Mouse (Mus musculus) intestine, embryonic 14.5 days (tissue): ENCODE measurements at regions not wholly inside any gene's neighbourhood (a gene's known extent, or its start where the extent isn't known, plus 50 kb on each side); places are given as distances from the start of the nearest gene placed in this dataset.
"Not testable (repeated sequence)": the region's sequence is repeated elsewhere in the genome, so short reads cannot be mapped to it uniquely, and the experiment has no call there.

Experiments used
- ATAC-seq: fragments of 200-750 bp; cut with Nextera tagmentation; replicated peaks from 2 replicates; pipeline ENCODE4 v1.8.0; 2017; ENCODE audit warnings: low read depth, moderate number of reproducible peaks, moderate TSS enrichment, moderate library complexity; ENCODE audit not compliant: low FRiP score, low TSS enrichment
- DNase-seq: peaks from one replicate; pipeline ENCODE4 v3.0.0-alpha.2; 2018; ENCODE audit warnings: low spot score
- H3K27ac ChIP-seq: fragments of 300-500 bp; sonication (generic); 2 replicates; pipeline ENCODE4 v1.5.1; 2014; ENCODE audit warnings: low read depth, mild to moderate bottlenecking, control low read depth
- H3K27me3 ChIP-seq: fragments of 300-500 bp; sonication (generic); replicated peaks from 2 replicates; pipeline ENCODE4 v1.6.1; 2014; ENCODE audit warnings: low read length, control low read depth; ENCODE audit not compliant: control insufficient read depth, insufficient read depth
- H3K36me3 ChIP-seq: fragments of 300-500 bp; sonication (generic); 2 replicates; pipeline ENCODE4 v1.6.1; 2014; ENCODE audit warnings: low read length, control low read depth; ENCODE audit not compliant: control insufficient read depth, insufficient read depth
- H3K4me1 ChIP-seq: fragments of 300-500 bp; sonication (generic); replicated peaks from 2 replicates; pipeline ENCODE4 v1.6.1; 2014; ENCODE audit warnings: low read length, control low read depth, mixed read lengths; ENCODE audit not compliant: control insufficient read depth, insufficient read depth
- H3K4me2 ChIP-seq: fragments of 300-500 bp; sonication (generic); 2 replicates; pipeline ENCODE4 v1.6.1; 2014; ENCODE audit warnings: low read length
- H3K4me3 ChIP-seq: fragments of 300-500 bp; sonication (generic); 2 replicates; pipeline ENCODE4 v1.5.1; 2014; ENCODE audit warnings: low read depth, low read length, control low read depth, mixed read lengths
- H3K9ac ChIP-seq: fragments of 300-500 bp; sonication (generic); 2 replicates; pipeline ENCODE4 v1.6.1; 2014; ENCODE audit warnings: mild to moderate bottlenecking, low read length
- H3K9me3 ChIP-seq: fragments of 300-500 bp; sonication (generic); 2 replicates; pipeline ENCODE4 v1.6.1; 2016; ENCODE audit warnings: low read length, control low read depth; ENCODE audit not compliant: control insufficient read depth
- WGBS: fragments of 180-500 bp; shearing (Covaris S2); extraction: QIAGEN DNeasy Blood & Tissue Kit; methylation state at CpG from one replicate; pipeline ENCODE4 v1.1.7; 2014; 5-methylcytosine and 5-hydroxymethylcytosine counted together

- no peaks in the 10 kb centered on the region for H3K4me1 ChIP-seq
- peak overlapping the region; percentile 20 for H3K4me2 ChIP-seq
- no peaks in the 10 kb centered on the region for H3K9me3 ChIP-seq
- no peak overlapping the region for H3K9ac ChIP-seq
- ATAC-seq, result no peak
- no peaks in the 10 kb centered on the region for H3K36me3 ChIP-seq
- H3K27ac ChIP-seq, result no peak overlapping the region
- peak; percentile 51 for DNase-seq
- H3K4me3 ChIP-seq, result 0 out of 2 replicates have a peak overlapping the region, but pooled peaks have one; percentile 1
- 48% methylated on average over 11 of the region's 11 CpGs for WGBS
- H3K27me3 ChIP-seq, result no peaks in the 10 kb centered on the region
These were observed 83.9 kb upstream of the Gcfc2 start for GRCm38 (mm10) chr6:81839474-81840153.

DNA sequence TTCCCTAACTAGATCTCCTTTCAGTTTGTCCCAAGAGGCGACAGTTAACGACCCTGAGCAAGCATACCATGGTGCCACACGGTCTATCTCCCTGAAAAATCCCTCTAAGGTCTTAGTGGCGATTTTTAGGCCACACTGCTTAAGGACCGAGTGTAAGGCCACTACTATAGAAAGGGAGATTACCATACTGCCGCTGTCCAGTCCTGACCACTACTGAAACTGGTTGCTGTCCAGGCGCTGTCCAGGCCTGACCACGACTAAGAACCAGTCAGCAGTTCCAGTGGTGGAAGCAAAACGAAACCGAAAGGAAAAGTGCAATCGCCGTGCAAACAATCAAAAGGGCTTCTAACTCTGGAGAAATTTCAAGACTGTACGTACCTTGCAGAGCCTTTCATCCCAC, 55.3 kb upstream of the Gcfc2 start:
- not testable (repeated sequence) for H3K36me3 ChIP-seq, H3K27me3 ChIP-seq, ATAC-seq, DNase-seq, H3K4me3 ChIP-seq, H3K4me2 ChIP-seq, H3K27ac ChIP-seq, H3K9ac ChIP-seq, H3K4me1 ChIP-seq, H3K9me3 ChIP-seq
- WGBS, result 86% methylated on average over 13 of the region's 13 CpGs
